Mouse (Mus musculus): ENCODE measurements around the gene Hist1h3d.

GRCm38 (mm10) chr13:23529005-23529404 lies 46.6 kb upstream of the Hist1h3d start:
- TF ChIP-seq CTCF (IDR thresholded peaks at IDR 0.05; ENCODE audit: low read depth) (no peak), EP300 (optimal IDR thresholded peaks at IDR 0.05) (no peak)

Measured in stomach, postnatal 0 days (tissue).